Mouse (Mus musculus) urinary bladder, postnatal 36 days (tissue): ENCODE measurements around the gene Rnasel.
"Not testable (repeated sequence)": the region's sequence is repeated elsewhere in the genome, so short reads cannot be mapped to it uniquely, and the experiment has no call there.

ENCODE experiments used
- DNase-seq, 2 experiments: peaks; one replicate each; pipeline ENCODE4 v3.0.0; 2022; ENCODE audit warnings: low spot score in 2 of 2, mixed read lengths in 1 of 2

Rnasel gene

DNA sequence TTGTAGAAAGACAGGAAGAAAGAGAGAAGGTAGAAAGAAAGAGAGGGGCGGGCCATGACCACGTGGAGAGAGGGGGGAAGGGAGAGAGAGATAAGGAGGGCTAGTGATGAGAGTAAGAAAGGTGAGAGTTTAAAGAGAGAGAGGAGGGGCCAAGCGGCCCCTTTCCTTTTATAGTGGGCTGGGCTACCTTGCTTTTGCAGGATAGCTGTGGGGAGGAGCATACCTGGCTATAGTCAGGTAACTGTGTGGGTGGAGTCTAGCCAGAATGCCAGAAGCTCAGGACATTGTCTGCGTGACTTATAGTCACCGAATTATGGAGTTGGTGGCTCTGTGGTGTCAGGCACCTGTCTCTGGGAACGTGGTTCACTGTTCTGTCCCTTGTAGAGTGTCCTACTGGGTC is 20.3 kb downstream of the Rnasel start:
- DNase-seq: not testable (repeated sequence)

DNA sequence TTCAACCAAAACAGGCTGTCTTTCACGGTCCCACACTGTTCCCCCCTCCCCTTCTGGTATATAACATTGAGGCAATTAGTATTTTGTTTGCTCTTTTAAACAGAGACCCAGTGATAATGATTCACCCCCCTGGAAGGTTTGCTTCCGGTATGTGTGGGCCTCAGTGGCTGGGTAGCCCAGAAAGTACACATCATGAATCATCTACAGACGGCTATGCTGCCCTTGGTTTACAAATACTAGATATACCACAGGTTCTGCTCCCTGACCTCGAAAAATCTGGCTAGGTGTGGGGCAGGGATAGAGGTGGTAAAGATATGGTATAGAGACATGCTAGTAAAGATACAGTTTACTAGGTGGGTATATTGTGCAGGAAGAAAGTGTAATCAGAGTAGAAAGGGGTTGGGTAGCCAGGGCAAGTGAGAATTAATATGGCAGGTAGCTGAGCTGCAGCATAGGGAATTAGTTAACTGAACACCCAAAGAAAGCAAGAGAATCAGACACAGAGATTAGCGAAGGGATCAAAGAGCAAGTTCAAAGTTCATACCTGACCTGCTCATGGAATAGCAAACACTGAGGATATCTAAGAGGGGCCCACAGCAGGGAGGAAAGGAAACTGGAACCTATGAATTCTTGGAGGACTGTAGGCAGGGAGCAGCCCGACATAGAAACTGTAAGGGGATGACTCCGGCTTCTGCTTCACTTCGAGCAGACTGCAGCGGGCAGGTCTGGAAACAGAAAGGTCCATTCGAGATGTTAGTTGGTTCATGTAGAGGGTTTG is 21.0 kb downstream of the Rnasel start:
- DNase-seq: no peak

DNA sequence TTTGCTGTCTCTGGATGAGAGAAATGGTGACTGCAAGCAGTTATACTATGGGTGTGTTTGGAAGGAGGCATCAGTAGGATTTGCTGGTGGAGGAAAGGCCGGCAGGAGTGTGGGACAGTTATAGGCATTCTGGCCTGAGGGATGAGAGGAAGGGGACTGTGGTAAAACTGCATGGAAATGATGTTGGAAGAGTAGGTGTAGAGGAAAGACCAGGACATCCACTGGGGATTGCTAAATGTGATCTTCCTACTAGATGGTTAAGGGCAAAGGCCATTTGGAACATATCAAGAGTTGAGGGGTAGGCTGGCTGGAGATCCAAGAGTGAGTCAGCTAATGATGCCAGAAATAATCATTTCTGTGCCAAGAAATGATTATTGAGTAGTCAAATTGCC is 21.5 kb downstream of the Rnasel start:
- no peak for DNase-seq

DNA sequence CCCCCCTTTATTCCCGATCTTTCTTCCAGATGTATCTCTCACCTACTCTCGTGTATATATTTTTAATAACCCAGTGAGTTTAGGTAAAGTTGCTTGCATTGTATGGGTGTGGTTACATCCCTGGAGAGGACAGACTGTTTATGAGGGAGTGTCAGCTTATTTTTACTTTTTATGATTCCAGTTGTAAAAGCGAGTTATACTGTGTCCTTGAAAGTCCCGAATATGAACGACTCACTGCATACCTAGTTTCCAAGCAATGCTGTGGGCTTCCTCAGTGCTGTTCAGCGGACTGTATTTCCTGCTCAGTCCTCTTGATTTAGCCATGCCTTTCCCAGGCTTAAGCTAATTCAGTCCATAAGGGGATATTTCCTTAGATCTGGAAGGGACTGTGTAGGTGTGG is 25.9 kb downstream of the Rnasel start:
- no peak for DNase-seq

DNA sequence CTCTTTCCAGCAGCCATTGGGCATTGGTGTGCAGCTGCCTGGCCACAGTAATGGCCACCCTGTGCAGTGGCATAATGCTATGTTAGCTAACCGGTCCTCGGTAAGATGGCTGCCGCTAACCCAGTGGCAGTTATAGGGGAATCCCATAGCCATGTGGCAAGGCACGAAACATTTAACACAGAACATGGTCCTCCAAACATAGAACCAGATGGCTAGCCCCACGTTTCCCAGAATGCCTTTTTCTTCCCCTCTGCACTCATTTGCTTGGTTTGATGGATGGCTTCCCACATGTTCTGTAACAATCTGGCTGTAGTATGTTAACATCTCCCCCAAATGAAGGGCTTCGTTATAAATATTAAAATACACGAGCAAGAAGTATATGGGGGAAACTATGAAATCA is 27.0 kb downstream of the Rnasel start:
- no peak for DNase-seq

DNA sequence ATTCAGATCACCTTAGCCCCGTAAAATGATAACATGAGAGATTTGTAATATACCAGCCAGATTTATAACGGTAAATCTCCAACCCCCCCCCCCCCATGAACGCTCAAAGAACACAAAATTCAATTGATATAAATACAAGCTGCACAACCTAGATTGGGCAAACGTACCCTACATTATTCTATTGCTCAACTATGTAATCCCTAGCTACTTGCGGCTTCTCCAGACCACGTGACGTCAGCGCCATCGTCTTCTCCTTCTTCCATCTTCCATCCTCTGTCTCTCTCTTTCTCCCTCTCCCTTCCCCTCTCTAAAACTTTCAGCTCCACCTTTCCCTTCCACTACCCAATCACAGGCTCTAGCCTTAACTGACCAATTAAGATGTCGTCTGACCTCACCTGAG is 29.0 kb downstream of the Rnasel start:
- DNase-seq: no peak

DNA sequence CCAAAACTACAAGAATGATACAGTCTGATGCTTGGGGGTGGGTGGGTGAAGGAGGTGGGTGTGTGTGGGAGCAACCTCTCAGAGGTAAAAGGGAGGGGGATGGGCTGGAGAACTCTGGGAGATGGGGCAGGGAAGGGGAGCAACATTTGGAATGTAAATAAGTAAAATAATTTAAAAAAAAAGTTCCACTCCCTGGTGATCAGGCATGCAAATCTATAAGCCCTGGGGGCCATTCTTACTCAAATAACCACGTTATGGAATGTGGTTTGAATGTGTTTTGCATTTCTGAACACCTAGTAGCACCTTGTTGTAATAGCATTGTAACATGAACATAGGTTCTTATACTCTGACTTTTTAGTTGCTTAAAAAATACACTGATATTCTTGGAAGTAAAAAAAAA is 34.1 kb downstream of the Rnasel start:
- no peak for DNase-seq

DNA sequence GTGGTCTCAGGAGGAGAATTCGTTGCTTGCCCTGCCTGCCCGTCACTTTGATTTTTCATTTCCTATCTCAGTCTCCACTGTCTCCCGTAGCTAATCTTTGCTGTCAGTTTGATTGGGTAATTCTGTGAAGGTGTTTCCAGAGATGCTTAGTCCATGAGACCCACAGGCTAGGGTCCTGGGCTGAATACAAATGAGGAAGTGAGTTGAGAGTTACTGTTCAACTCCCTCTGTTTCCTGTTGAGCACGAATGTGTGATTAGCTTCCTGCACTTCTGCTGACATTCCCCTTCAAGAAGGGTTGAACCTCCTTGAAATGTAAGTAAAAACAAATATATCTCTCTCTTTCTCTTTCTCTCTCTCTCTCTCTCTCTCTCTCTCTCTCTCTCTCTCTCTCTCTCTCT is 36.4 kb downstream of the Rnasel start:
- DNase-seq: no peak

DNA sequence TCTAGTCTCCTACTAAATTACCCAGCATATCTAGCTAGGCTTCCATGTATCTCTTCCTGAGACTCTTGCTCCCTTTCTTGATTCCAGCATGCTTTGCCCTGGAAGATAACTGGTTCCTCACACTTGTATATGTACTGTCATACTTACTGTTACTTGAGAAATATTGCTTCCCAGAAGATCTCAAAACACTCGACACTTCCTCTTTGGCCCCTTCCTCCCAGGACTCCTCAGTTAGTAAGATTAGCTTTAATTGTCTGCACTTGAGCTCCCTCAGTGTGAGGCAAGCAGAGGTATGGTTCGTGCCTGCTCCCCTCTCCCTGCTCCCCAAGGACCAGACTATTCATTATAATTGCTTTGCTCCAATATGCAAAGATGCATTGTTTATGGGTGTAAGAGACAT is 41.5 kb downstream of the Rnasel start:
- DNase-seq: no peak

DNA sequence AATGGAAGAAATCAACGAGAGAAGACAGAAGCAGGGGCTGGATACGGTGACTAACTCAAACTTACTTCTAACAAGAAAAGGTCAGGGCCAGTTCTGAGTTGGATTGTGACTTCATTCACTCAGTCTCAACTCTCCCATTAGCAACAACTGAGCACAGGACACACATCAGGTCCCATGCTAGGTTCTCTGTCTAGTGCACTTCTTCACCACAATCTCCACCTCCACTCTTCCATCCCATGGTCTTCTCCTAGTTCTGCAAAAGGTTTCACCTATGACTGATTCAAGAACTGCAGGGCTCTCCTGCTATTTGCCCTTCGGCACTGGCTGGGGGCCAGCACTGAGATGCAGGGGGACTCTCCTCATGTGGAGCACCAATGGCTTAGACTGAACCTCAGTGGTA is 45.0 kb downstream of the Rnasel start:
- DNase-seq: no peak

DNA sequence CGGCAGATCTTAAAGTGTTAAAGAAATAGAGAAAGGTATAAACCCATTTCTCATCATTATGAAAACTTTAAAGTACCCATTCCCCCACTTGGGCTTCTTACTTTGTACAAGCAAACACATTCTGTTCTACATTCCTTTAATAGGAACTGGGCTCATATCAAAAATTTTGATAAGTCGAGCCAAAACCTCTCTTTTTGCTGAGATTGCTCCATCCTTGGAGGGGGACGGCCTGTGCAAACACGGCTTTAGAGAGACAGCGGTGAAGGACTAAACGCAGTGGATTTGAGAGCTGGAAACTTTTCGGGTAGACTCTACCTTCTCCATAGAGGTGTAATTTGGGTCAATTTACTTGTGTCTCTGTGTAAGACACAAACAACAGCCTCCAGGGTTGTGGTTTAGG is 53.5 kb downstream of the Rnasel start:
- DNase-seq: peak in 1 of 2 experiments; percentile 42

DNA sequence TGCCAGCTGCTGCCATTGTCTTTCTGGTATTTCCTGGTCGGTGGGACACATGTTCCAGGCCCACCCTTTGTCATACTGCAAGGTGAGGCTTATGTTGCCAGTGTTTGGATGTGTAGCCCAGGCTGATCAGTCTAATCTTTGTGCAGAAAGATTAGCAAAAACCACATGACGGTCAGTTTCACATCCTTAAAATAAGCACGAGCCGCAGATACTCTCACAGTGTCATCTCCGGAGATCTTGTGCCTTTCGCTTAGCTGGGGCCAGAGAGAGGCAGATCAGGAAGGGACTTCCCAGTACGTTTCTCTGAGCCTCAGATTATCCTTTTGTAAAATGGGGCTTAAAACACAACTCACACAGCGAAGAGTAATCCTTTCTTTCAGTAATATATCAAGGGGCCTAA is 54.3 kb downstream of the Rnasel start:
- no peak for DNase-seq

DNA sequence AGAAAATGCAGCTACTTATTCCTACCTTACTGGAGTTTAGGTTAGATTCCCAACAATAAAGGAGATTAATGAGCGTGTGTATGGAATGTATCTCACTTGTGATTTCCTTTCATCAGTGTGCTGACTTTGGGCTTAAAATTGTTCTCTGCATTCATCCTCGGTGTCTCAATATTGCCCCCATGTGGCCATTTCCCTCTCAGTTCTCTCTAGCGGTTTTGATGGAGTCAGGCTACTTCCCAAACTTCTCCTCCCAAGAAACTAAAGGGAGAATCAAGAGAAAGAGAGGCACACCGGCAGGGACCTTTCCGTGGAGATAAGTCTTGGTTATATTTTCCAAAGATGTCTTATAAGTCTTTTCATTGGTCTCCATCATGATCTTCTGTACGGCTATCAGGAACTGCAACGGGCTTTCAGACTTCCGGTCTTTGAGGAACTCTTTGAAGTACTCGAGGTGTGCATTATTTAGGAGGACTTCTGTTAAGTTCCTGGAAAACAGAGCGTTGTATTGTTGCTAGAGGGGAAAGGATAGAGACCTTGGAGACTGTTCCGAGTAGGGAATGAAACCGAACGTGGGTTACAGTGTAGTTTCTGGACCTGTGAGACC is 58.3 kb downstream of the Rnasel start:
- DNase-seq: peak; percentile 55 to 60
